Mouse (Mus musculus) T-cell, adult 2 months (primary cell): ENCODE measurements around the gene Tgm2.

ENCODE experiments used
- DNase-seq: peaks from one replicate; pipeline ENCODE4 v3.0.0; 2022; ENCODE audit warnings: low spot score

The Tgm2 gene

DNA sequence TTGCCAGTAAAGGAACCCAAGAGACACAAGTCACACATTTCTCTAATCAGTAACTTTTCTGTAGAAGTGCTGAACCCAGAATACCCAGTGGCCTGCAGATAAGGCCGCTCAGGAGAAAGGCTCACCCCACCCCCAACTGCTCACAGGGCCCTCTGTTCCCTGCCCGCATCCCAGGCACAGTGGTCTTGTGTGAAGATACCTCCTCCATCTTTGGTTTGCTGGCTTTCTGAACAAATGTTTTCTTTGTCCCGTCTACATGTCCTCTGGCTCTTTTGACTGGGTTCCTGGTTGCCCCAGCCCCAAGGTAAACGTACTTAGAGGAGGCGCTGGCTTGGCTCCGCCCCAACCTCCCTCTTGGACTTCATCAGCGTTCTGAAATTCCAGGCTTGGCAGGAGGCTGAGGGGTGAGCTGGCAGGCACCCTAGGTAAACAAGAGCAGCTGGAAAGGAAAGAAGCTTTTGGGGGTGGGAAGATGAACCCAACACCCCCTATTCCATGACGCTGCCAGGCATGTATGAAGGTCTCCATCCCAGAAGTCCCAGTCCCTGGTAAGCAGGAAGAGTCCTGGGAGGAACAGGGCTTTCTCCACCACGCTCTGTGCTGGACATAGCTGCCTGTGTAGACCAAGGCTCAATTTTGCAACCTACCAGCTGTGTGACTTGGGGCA, 32.5 kb downstream of the Tgm2 start:
- DNase-seq = no peak

DNA sequence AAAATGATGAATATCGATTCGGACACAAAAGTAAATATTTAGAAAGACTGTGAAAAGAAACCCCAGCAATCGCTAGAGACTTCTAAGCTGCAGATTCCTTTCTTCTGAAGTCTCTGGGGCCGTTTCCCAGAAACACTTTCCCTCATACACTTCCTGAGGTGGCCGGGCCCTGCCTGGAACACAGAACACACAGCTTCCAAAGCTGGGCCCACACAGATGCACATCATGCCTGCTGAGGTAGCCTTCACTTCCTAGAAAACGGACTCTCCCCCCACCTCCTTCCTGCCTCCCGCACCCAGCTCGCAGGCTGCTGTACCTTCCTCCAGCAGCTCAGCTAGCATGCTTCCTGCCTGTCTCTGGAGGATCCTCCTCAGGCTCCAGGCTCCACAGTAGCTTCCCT, 36.7 kb downstream of the Tgm2 start:
- no peak for DNase-seq

DNA sequence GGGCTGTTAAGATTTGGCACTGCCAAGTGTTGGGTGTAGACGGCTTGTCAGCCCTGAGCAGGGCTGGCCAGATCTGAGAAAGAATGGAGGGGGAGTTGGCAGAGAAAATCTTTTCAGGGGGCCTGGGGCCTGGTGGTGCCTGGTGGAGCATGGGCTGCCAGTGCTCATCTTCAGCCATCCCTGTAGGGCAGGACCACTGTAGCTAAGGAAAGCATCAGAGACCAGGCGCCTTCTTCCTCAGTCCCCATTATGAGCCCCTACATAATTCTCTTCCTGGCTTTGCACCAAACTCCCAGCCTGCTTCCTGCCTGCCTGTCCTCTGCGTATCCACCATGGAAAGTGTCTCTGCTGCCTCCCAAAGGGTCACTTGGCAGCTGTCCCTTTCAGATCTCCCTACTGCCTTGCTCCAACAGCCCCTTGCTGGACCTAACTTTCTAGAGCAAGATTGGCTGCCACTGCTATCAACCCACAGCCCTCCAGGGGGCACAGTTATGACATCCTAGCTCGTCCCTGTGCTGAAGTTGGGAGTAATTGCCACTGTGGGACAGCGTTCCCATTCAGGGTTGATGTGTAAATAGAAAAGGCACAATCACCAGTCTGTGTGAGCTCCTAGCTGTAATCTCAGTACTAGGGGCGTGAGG, 39.2 kb downstream of the Tgm2 start:
- no peak for DNase-seq

DNA sequence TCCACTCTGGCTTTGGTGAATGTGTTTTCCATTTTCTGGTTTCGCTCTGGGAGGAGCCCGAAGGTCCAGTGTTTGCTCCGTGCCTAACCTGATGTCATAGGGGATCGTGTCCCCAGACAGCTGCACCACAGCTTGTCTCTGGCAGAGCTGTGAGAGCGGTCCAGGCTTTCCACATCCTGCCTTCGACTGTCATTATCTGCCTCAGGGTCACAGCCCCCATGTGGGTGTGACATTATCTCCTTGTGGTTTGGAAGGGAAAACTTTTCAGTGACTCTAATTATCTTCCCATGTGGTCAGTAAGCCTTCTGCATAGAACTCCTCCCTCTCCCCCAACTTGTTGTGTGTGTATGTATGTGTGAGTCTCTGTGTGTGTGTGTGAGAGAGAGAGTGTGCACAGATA, 40.6 kb downstream of the Tgm2 start:
- no peak for DNase-seq

DNA sequence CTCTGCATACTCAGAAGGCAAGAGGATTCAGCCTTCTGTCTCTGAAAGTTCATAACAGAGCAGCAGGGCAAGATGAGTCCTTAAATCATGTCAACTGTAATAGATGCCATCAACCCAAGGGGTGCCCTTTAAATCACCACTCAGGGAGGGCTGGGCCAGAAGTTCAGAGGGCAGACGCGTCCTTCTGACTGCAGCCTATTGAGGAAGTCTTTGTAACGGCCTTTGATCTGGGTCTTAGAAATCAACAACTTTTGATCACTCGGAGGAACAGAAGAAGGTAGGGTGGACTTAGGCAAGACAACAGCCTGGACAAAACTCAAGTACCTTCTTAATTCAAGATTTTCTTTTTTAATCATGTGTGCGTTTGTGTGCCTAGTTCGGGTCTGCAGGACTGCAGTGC, 41.3 kb downstream of the Tgm2 start:
- DNase-seq = peak; percentile 4

DNA sequence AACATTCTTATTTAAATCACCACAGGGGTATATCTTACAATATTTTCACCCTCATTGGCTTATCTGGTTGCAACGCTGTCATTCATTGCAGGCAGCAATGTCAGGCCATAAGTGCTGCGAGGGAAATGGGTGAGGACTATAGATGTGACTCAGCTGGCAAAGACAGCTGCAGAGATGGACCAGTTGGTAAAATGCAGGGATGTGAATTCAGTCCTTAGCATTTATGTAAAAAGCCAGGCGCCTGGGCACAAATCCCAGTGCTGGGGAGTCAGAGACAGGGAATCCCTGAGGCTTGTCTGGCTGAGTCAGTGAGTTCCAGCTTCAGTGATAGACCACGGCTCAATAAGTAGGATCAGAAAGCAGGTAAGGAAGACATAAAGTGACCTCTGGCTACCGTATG, 44.5 kb downstream of the Tgm2 start:
- no peak for DNase-seq

DNA sequence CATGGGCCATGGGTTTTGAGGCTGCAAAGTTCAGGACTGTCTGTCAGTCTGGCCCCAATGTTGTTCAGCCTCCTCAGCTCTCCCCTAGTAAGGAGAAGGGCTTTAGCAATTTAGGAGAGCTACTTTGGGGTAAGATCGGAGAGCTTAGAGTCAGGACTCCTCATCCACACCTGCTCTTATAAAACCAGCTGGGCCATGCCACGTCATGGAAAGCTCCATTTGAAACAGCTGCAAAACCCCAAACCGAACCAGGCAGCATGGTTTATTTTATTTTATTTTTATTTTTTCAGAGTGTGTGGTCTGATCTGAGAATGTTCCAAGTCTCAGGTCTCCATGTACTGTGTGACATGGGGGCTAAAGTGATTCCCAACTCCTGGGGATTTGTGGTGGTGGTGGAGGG, 46.7 kb downstream of the Tgm2 start:
- no peak for DNase-seq

DNA sequence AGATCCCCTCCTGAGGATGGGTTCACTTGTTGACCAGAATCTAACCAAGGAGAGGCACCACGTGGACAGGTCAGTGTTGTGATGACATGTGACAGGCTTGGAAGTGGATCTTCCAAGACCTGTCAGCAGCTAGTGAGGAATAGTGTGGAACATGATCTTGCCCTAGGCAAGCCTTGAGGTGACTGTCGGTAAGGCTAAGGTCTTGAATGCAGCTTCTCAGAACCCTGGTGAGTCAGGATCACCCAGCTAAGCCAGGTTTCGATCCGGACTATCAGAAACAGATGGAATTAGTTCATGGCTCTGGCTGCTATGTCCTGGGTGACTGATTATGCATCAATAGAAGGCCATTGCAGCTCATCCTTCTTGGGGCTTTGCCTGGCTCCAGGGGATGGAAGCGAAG, 47.5 kb downstream of the Tgm2 start:
- no peak for DNase-seq

DNA sequence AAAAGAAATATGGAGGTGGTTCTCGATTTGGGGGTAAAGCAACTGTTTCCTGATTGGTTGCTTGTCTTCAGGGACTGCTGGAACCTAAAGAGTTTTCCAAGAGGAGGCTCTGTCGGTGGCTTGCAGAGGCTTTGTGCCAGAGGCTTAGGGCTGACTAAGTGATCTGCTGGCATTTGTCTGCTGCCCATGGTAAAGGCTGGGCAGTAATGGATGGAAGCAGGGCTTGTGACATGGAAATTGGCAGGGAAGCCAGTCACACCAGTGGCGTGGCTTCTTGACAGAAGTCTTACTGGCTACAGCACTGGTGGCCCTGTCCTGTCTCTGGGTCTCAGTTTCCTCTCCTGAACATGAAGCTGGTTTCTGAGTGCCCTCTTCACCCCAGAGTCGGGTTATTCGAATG, 49.2 kb downstream of the Tgm2 start:
- no peak for DNase-seq

DNA sequence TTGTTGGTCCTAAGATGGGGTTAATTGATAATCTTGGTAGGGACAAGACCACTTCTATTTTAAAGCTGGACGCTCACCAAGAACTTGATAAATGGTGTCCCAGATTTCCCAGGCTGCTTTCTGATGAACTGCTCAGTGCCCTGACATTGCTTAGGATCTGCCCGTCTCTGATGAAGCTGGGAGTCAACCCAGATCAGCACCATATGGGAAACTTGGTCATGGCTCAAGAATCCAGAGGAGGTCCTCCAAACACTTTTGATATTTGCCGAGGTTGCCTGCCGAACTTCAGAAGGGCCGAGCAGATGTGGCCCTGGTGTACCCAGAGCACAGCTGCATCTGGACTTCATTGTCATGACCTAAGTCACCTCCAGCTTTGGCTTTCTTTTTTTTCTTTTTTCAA, 51.4 kb downstream of the Tgm2 start:
- no peak for DNase-seq

DNA sequence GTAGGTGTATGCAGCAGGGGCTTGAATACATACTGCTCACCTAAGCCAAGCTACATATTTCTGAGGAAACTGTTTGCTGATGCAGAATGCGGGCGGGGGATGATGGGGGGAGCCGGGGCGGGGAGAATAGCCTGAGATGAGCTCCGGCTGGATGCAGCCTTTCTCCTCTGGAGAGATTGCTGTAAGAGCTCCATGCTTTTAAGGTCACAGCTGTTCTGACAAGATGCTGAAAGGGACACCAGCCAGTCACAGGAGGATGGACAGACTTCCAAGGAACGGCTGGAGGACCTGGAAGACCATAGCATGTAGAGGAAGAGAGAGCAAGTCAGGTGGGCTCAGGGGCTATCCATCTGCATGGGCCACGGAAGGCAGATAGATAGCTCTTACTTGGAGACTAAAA, 51.9 kb downstream of the Tgm2 start:
- no peak for DNase-seq

DNA sequence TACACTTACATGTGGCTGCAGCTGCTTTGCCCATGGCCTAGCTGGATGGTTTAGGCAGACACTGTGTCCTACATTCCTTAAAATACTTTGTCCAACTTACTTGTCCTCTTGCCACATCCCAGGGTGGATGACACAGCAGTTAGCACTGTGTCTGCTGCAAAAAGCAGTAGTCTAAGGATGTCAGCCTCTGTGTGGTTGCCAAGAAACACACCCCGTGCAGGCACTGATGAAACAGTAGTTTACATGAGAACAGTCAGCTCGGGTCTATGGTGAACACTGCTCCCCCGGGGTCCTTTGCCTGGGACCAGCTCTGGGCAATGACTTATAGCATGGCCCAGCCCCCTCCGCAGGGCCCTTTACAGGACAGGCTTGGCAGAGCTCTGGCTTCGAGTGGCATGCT, 52.9 kb downstream of the Tgm2 start:
- no peak for DNase-seq

DNA sequence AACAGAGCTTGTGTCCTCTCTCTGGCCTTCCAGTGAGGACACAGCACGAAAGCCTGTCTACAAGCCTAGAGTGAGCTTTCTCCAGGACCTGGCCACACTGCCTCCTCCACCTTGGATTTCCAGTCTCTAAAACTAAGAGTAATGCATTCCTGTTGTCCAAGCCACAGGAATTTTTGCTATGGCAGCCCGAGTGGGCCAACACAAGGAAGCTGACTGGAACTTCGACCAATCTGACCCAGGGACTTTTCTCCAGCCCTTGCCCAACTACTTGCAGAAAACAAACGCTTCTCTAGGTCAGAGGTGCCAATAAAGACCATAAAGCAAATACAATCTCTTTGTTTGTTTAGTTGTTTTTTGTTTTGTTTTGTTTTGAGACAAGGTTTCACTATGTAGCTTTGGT, 56.1 kb downstream of the Tgm2 start:
- no peak for DNase-seq

DNA sequence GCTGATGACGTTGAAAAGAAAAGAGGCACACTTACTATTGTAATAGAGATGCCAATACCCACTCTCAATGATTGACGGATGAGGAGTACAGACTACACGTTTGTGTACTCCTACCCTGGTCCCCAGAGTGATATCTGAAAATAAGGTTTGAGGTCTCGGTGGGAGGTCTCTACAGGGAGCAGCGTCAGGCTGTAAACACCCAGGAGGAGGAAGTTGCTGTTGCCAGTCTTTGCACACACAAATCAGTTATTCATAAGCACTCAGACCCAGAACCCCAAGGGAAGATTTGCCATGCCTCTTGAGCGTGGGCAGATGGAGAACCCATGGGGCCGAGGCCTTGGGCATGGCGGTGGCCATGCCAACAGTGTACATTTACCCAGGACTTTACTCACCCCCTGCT, 61.8 kb downstream of the Tgm2 start:
- DNase-seq = peak; percentile 65

DNA sequence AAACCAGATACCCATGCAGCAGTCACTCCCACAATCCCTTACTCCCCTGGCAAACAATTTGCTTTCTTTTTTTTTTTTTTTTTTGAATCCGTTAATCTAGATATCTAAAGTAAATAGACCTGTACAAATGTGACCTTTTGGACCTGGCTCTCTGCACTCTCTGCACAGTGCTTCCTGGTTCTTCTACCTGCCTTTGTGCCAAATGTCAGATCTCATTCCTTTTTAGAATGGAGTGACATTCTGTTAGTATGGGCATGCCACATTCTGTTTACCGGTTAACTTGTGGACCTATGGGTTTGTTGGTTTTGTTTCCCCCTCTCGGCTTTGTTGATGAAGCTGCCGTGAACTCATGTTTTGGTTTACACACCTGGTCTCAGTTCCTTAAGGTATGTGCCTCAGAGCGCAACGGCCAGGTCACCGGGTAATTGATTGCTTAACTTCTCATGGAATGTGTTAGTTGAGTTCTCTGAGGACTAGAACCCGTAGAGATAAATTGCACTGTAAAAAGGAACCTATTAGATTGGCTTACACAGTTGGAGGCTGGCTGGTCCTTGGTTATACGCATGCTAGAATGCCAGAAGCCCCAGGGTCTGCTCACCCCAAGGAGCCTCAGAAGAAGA, 65.5 kb downstream of the Tgm2 start:
- DNase-seq = no peak

DNA sequence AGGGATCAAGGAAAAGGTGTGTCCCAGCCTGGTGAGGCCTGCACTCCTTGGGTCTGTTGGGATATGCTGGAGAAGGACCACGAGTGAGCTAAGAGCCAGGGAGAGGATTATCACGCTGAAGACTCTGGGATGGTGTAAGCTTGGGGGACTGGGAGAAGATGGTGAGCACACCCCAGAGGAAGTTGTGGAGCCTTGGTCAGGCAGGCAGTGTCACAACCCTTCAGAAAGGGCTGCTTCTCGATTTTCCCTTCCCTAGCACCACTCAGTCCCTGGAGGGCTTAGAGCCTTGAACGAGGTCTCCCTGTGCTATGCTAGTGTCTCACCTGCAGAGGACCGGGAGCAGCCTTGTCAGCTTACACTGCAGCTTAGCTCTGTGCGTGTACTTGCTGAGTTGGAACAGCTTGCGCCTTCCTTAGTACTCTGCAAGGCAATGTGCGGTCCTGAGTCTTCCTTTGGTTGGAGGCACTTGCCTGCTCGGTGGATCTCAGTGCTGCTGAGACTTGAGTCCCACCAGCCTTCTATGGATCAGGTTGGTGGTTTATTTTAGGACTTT, 66.3 kb downstream of the Tgm2 start:
- no peak for DNase-seq

DNA sequence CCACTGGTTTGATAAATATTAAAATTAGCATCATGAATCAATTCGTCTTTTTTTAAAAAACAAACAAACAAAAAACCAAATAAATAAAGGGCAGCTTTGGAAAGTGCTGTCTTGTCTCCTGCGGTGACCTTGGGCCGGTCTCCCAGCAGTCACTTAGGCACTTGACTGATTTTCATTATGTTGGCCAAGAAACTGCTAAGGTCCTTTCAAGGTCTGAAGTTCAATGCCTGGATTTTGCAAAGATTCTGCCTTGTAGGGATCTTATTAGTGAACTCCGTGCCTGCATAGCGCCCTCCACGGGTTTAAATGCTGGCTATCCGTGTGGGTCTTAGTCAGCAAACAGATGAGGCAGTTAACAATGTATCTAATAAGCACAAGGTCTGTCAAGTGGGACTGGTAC, 67.3 kb downstream of the Tgm2 start:
- DNase-seq = no peak

DNA sequence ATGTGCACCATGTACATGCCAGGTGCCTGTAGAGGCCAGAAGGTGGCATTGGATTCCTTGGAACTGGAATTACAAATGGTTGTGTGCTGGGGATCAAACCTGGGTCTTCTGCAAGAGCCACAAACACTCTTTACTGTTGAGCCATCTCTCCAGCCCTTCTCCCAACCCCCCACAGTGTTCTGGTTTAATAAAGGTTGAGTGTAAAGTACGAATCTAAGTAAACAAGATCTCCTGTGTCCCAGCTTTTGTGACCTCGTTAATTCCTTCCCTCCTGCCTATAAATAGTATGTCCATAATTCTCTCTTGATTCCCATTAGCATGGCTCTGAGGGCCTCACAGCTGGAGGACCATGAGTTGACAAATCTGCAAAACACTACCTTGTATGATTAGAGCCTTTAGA, 68.3 kb downstream of the Tgm2 start:
- no peak for DNase-seq

DNA sequence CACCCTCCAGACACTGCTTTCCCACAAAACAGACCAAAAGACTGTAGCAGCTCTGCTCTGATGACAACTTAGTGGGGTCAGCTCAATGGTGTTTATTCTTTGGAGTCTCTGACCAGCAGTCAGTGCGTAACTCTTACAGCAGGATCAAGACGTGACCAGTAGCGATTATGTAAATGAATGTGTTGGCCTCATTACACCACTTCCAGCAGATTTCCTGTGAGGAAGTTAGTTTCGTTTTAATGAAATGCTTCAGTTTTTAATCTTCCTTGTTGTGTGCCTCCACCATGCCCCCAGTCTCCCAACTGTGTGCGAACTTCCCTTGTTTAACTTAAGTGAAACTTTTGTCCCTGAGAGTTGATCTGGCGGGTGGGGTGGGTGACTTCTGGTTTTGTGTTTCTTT, 69.5 kb downstream of the Tgm2 start:
- no peak for DNase-seq

DNA sequence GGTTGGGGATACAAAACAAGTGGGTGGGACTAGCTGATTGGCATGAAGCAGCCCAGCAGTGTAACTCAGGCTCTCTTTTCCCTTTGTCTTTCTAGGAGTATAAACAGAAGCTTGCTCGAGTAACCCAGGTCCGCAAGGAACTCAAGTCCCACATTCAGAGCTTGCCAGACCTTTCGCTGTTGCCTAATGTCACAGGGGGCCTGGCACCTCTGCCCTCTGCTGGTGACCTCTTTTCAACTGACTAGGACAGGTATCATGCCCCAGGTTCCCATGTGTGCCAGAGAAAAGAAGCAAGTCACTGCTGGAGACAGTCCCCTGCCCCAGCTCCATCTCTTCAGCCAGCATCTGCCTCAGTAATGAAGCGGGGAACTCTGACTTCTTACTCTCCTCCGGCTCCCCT, 71.4 kb downstream of the Tgm2 start:
- no peak for DNase-seq

DNA sequence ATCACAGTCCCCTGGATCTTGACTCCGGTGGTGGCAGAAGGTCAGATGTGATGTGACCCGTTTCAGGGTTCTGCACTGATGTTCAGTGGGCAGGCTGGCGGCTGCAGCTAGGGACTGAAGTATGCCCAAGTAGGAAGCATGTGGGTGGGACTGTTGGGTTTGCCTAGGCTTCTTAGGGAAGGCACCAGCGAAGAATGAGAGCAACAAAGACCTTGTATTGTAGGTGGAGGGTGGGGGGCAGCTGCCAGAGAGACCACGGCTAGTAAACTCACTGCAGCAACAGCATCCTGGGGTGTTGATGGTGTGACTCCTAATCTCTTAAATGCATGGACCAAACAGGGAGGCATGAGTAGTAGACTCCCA, 74.6 kb downstream of the Tgm2 start:
- DNase-seq = no peak

DNA sequence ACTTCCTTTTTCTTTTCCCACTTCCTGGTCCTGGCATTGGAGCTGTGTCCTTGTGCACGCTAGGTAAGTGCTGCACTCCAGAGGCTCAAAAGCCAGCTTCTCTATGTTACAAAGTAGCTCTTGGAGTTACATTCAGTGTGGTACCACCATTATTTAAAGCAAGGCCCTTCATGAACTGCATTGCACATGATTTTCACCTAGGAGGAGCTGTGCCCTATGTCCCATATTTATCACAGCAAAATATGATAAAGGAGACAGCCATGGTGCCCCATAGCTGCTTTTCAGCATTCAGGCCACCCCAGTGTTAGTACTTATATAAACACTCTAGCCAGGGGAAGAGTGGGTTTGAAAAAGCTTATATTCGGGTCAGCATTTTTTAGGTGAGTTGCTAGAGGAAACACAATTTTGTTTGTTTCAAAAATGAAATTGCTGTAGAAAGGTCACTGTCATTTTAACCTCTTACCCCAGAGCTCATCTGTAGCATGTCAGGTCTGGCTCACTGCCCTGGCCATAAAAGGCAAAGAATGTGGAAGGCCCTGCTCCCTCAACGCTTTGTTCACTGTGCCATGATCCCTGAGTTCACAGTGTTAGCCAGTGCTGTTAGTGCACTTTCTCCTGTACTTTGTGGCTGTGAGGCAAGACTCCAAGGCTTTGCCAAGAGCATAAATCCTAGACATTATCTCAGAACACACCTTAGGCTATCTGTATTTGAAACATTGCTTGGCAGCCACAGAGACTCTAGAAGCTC, 75.2 kb downstream of the Tgm2 start:
- DNase-seq = no peak

DNA sequence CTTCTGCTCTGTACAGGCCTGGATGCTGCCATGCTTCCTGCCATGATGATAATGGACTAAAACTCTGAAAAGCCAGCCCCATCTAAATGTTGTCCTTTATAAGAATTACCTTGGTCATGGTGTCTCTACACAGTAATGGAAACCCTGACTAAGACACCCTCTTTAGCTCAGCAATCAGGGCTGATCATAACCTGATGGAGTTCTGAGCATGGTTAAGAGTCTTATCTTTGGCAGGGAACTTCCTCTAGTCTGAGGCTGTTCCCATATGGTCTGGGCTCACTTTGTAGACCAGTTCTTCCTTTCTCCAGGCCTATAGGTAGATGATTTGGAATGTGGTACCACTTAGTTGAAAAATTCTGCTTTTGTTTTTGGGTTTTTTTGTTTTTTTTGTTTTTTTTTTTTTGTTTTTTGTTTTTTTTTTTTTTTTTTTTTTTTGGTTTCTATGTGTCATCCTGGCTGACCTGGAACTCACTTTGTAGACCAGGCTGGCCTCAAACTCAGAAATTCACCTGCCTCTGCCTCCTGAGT, 77.7 kb downstream of the Tgm2 start:
- DNase-seq = no peak
